Mouse (Mus musculus): ENCODE measurements around the gene Gm9508. TPM values are rescaled to one million over a fixed set of nuclear protein-coding genes. Genes with fewer than 3 reads are reported as not detected.
"Not testable (repeated sequence)": the region's sequence is repeated elsewhere in the genome, so short reads cannot be mapped to it uniquely, and the experiment has no call there.

The Gm9508 gene
- total RNA-seq (2018; cell fraction: chromatin; rRNA removed) = not detected
- not detected for total RNA-seq (2018; cell fraction: cytosol; rRNA removed)
- total RNA-seq (2018; cell fraction: nucleus; rRNA removed) = not detected
- polyA plus RNA-seq (2018) = not detected in 3 replicates

DNA sequence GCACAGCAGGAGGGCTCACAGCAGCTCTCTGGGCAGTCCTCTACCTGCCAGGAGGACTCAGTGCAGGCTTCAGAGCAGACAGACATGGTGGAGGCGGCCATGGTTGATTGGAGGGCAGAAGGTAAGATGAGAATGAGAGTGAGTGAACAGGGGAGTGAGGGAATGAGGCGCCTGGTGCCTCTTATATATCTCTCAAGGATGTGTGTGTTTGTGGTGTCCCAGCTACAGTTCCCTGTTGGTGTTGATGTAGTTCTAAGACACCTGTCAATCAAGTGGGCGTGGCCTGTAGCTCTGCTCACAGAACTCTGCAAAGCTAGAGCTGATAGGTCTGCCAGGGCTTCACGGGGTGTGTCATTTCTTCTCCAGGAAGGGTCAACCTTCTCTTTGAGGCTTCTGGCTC is at the start of gene Gm9508:
Gm9508 (minus strand) TSS at position 101 of the 400 bp plus-strand sequence.
- no peak within 1 kb of the TSS for H3K27ac ChIP-seq
- WGBS (ENCODE audit: missing documents) = 52% methylated on average over 4 of the region's 4 CpGs
- no peaks in the 10 kb centered on the region for H3K79me2 ChIP-seq (ENCODE audit: inconsistent target)
- no peak within 1 kb of the TSS for H3K4me3 ChIP-seq (ENCODE audit: inconsistent target)
- H3K36me3 ChIP-seq (ENCODE audit: inconsistent target) = no peaks in the 10 kb centered on the region

DNA sequence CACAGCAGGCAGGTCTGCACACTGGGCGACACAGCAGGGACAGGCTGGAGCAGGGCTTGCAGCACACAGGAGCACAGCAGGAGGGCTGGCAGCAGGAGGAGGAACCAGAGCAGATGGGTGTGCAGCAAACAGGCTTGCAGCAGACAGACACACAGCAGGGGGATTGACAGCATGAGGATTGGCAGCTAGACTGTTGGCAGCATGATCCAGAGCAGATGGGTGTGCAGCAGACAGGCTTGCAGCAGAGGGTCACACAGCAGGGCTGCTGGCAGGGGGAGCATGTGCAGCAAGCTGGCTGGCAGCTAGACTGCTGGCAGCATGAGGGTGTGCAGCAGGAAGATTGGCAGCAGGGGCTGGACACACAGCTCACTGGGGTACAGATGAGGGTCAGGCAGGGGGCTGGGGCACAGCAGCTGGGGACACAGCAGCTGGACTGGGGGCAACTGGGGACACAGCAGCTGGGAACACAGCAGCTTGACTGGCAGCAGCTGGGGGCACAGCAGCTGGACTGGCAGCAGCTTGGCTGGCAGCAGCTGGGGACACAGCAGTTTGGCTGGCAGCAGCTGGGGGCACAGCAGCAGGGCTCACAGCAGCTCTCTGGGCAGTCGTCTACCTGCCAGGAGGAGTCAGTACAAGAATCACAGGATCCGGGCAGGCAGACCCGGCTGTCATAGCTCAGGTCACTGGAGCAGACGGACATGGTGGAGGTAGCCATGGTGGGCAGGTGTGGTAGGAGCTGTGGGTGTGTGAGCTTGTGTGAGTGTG is 45.1 kb upstream of the Gm9508 start, which contains the start of gene Gm18596:
Gm18596 (minus strand) TSS at position 715 of the 765 bp plus-strand sequence.
- H3K27ac ChIP-seq; H3K36me3 ChIP-seq (ENCODE audit: inconsistent target); H3K4me3 ChIP-seq (ENCODE audit: inconsistent target); H3K79me2 ChIP-seq (ENCODE audit: inconsistent target): not testable (repeated sequence)
- 87% methylated on average over 4 of the region's 5 CpGs for WGBS (ENCODE audit: missing documents)

DNA sequence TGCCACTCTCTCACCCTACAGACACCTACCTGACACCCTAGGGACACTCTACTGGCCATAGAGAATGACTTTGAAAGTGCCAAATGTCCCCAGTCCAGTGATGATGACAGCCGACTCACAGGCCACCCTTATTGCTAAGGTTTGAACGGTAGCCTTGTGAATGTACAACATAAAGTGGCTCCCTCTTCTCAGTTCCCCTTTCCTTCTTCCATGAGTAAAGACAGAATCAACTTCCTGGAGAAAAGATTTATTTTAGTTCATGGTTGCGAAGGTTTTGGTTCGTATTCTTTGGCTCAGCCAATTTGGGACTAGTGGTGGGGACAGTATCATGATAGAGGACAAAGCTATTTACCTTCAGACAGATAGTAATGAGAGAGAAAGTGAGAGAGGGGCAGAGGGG is 41.9 kb upstream of the Gm9508 start:
- Histone ChIP-seq H3K36me3 (ENCODE audit: inconsistent target) (no peaks in the 10 kb centered on the region), H3K4me3 (ENCODE audit: inconsistent target) (no peak overlapping the region), H3K27ac (no peak overlapping the region), H3K79me2 (ENCODE audit: inconsistent target) (no peaks in the 10 kb centered on the region)
- 49% methylated on average over 4 of the region's 4 CpGs for WGBS (ENCODE audit: missing documents)

DNA sequence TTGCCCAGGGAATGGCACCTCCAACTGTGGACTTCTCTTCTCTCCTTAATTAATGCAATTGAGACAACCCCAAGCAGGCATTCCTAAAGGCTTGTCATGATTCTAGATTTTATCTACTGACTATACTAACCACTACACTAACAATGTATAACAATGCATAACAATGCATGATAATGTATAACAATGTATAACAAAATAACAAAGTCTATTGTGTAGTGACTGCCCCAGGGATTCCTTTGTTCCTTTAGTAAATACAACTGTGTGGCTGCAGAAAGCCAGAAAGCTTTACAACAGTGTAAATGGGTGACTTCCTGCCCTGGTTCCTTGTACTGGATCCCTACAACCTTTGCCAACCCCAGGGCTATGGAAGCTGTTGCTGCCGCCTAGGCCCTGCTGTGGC is 38.9 kb upstream of the Gm9508 start:
- 100% methylated on average over 1 of the region's 1 CpGs for WGBS (ENCODE audit: missing documents)
- H3K4me3 ChIP-seq (ENCODE audit: inconsistent target) = no peak overlapping the region
- H3K36me3 ChIP-seq (ENCODE audit: inconsistent target) = no peaks in the 10 kb centered on the region
- H3K79me2 ChIP-seq (ENCODE audit: inconsistent target) = no peaks in the 10 kb centered on the region
- no peak overlapping the region for H3K27ac ChIP-seq

DNA sequence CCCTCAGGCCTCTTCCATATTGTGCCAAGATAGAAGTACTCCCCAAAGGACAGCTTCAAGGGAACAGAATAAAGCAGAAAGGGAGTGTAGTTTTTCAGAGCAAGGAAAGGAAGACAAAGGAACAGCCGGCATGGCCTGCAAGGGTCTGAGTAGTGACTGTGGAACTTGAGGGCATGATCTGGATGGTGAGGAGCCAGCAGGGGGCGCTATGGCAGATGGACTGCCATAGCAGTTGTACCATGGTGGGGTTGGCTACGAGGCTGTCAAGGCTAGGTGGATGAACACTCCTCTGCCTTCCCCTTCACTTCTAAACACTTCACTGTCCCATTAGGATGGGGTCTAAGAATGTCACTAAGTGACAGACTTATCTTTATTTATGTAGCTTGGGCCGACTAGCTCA is 32.2 kb upstream of the Gm9508 start:
- no peak overlapping the region for H3K4me3 ChIP-seq (ENCODE audit: inconsistent target)
- no peaks in the 10 kb centered on the region for H3K36me3 ChIP-seq (ENCODE audit: inconsistent target)
- H3K79me2 ChIP-seq (ENCODE audit: inconsistent target) = no peaks in the 10 kb centered on the region
- 69% methylated on average over 4 of the region's 4 CpGs for WGBS (ENCODE audit: missing documents)
- no peak overlapping the region for H3K27ac ChIP-seq

DNA sequence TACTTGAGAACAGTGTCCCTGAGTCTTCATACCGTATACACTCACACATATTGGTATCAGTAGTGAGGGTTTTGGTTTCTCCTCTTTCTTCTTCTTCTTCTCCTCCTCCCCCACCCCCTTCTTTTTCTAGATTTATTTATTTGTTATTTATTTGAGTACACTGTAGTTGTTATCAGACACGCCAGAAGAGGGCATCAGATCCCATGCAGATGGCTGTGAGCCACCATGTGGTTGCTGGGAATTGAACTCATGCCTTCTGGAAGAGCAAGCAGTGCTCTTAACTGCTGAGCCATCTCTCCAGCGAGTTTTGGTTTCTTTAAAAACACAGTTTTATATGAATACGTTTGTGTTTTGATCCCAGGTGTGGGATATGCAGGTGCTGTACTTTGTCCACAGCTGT is 31.2 kb upstream of the Gm9508 start:
- H3K36me3 ChIP-seq (ENCODE audit: inconsistent target) = no peaks in the 10 kb centered on the region
- WGBS (ENCODE audit: missing documents) = 83% methylated on average over 4 of the region's 4 CpGs
- no peak overlapping the region for H3K27ac ChIP-seq
- no peaks in the 10 kb centered on the region for H3K79me2 ChIP-seq (ENCODE audit: inconsistent target)
- H3K4me3 ChIP-seq (ENCODE audit: inconsistent target) = no peak overlapping the region

DNA sequence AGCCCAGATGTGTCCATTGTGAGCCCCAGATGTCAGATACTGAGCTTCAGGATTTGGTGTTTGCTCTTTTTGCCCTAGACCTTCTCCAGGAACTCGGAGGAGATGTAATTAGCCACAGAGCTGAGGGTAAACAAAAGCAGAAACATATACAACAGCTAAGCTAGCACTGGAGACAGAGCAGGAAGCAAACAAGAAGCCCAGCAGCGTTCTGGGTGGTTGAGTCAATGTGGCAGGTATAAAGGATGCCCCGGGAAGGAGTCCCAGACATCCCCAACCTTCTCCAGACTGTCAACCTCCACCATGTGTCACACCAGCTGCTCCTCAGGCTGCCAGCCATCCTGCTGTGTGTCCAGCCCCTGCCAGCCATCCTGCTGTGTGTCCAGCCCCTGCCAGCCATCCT is 29.2 kb upstream of the Gm9508 start, which contains the start of gene Gm10100:
Gm10100 (plus strand) TSS at position 301 of the 400 bp plus-strand sequence.
- Histone ChIP-seq H3K4me3 (ENCODE audit: inconsistent target) (no peak within 1 kb of the TSS), H3K27ac (no peak within 1 kb of the TSS), H3K36me3 (ENCODE audit: inconsistent target) (no peaks in the 10 kb centered on the region), H3K79me2 (ENCODE audit: inconsistent target) (no peaks in the 10 kb centered on the region)
- WGBS (ENCODE audit: missing documents) = 23% methylated on average over 3 of the region's 3 CpGs

DNA sequence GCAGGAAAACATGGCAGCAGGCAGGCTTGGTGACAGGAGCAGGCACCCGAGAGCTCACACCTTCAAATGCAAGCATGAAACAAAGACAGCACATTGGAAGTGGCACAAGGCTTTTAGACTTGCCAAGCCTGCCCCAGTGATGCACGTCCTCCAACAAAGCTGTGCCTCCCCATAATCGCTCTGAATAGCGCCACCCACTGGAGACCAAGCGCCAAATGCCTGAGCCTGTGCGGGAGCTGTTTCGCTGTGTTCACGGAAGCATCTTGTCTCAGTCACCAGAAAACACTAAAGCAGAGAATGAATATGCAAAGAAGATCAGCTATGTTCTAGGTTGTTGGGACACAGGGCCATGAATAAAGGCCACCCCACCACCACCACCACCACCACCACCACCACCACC is 27.8 kb upstream of the Gm9508 start:
- Histone ChIP-seq H3K79me2 (ENCODE audit: inconsistent target) (no peaks in the 10 kb centered on the region), H3K4me3 (ENCODE audit: inconsistent target) (no peak overlapping the region), H3K36me3 (ENCODE audit: inconsistent target) (no peaks in the 10 kb centered on the region), H3K27ac (no peak overlapping the region)
- 77% methylated on average over 8 of the region's 8 CpGs for WGBS (ENCODE audit: missing documents)

DNA sequence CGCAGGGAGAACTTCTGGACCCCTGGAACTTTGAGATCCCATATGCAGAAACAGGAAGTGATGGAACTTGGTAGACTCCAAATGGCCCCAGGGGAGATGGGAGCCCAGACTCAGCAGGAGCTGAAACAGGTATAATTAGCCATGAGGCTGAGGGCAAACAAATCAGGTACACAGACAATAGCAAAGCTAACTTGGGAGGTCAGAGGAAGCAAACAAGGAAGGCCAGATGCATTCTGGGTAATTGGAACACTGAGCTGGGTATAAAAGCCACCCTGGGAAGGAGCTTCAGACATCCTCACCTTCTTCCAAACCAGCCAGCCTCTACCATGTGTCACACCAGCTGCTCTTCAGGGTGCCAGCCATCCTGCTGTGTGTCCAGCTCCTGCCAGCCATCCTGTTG is 23.3 kb upstream of the Gm9508 start, which contains the start of gene Krtap12-1:
Krtap12-1 (plus strand) TSS at position 301 of the 400 bp plus-strand sequence.
- H3K79me2 ChIP-seq (ENCODE audit: inconsistent target); H3K36me3 ChIP-seq (ENCODE audit: inconsistent target); H3K27ac ChIP-seq; H3K4me3 ChIP-seq (ENCODE audit: inconsistent target): not testable (repeated sequence)
- 91% methylated on average over 1 of the region's 1 CpGs for WGBS (ENCODE audit: missing documents)

DNA sequence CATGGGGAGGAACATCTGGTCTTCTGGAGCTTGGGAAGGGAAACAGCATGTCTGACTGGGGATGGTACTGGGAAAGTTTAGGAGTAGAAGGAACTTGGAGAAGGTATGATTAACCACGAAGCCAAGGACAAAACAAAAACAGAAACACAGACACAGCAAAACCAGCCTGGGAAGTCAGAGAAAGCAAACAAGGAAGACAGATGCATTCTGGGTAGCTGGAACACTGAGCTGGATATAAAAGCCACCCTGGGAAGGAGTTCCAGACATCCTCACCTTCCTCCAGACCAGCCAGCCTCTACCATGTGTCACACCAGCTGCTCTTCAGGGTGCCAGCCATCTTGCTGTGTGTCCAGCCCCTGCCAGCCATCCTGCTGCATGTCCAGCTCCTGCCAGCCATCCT is 18.5 kb upstream of the Gm9508 start, which contains the start of gene Gm10142:
Gm10142 (plus strand) TSS at position 301 of the 400 bp plus-strand sequence.
- 77% methylated on average over 1 of the region's 1 CpGs for WGBS (ENCODE audit: missing documents)
- Histone ChIP-seq H3K4me3 (ENCODE audit: inconsistent target) (no peak within 1 kb of the TSS), H3K79me2 (ENCODE audit: inconsistent target) (no peaks in the 10 kb centered on the region), H3K27ac (no peak within 1 kb of the TSS), H3K36me3 (ENCODE audit: inconsistent target) (no peaks in the 10 kb centered on the region)

DNA sequence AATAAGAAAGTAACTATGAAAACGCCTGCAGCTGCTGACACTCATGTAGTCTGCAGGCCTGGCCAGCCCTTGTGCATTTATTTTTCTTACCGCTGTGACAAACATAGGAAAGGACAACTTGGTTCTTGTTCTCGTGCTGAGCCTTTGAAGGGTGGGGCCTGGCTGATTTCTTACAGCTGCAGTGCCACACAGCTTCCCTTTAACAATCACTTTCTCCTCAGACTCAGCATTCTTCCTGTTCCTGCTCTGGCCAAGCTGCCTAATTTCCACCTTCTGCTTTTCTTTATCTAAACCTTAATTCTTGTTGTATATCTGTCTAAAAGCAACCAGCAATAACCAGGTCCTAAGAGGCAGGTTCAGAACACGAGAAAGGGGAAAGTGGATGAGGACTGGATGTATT is 16.7 kb upstream of the Gm9508 start:
- WGBS (ENCODE audit: missing documents) = 16% methylated on average over 4 of the region's 4 CpGs
- Histone ChIP-seq H3K4me3 (ENCODE audit: inconsistent target) (no peak overlapping the region), H3K27ac (peak overlapping the region; percentile 31)

DNA sequence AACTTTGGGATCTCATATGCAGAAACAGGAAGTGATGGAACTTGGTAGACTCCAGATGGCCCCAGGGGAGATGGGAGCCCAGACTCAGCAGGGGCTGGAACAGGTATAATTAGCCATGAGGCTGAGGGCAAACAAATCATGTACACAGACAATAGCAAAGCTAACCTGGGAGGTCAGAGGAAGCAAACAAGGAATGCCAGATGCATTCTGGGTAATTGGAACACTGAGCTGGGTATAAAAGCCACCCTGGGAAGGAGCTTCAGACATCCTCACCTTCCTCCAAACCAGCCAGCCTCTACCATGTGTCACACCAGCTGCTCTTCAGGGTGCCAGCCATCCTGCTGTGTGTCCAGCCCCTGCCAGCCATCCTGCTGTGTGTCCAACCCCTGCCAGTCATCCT is 14.1 kb upstream of the Gm9508 start, which contains the start of gene Gm10024:
Gm10024 (plus strand) TSS at position 301 of the 400 bp plus-strand sequence.
- not testable (repeated sequence) for H3K79me2 ChIP-seq (ENCODE audit: inconsistent target); H3K4me3 ChIP-seq (ENCODE audit: inconsistent target); H3K36me3 ChIP-seq (ENCODE audit: inconsistent target); H3K27ac ChIP-seq

More for the DNA sequence above, 16.7 kb upstream of the Gm9508 start:
- H3K79me2 ChIP-seq (ENCODE audit: inconsistent target) = no peaks in the 10 kb centered on the region
- no peaks in the 10 kb centered on the region for H3K36me3 ChIP-seq (ENCODE audit: inconsistent target)

DNA sequence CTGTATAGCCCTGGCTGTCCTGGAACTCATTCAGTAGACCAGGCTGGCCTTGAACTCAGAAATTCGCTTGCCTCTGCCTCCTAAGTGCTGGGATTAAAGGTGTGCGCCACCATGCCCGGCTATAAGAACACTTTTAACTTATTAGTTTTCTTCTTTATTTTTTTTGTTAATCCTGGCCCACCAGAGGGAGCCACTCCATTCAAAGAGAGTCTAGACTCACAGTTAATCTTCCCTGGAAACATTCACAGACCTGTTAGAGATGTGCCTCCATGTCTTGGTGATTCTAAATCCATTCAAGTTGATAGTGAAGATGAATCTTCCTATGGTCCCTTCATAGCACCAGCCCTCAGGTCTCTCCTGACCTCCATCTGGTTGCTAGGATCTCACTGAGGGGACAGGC is 12.8 kb upstream of the Gm9508 start:
- no peaks in the 10 kb centered on the region for H3K36me3 ChIP-seq (ENCODE audit: inconsistent target)
- no peak overlapping the region for H3K4me3 ChIP-seq (ENCODE audit: inconsistent target)
- WGBS (ENCODE audit: missing documents) = 91% methylated on average over 3 of the region's 3 CpGs
- H3K27ac ChIP-seq = no peak overlapping the region
- H3K79me2 ChIP-seq (ENCODE audit: inconsistent target) = no peaks in the 10 kb centered on the region

DNA sequence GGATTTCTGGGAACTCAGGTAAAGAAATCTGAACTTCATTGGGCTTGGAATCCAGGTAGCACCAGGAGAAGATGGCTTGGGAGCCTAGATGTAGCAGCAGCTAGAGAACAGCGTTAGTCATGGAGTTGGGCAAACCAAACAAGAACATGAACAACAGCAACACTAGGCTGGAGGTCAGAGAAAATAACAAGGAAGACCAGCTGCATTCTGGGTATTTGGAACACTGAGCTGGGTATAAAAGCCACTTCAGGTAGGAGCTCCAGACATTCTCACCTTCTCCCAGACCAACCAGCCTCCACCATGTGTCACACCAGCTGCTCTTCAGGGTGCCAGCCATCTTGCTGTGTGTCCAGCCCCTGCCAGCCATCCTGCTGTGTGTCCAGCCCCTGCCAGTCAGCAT is 9.3 kb upstream of the Gm9508 start, which contains the start of gene Gm10272:
Gm10272 (plus strand) TSS at position 301 of the 400 bp plus-strand sequence.
- no peak within 1 kb of the TSS for H3K27ac ChIP-seq
- H3K79me2 ChIP-seq (ENCODE audit: inconsistent target) = no peaks in the 10 kb centered on the region
- no peaks in the 10 kb centered on the region for H3K36me3 ChIP-seq (ENCODE audit: inconsistent target)
- H3K4me3 ChIP-seq (ENCODE audit: inconsistent target) = no peak within 1 kb of the TSS
- WGBS (ENCODE audit: missing documents) = 100% methylated on average over 1 of the region's 1 CpGs

DNA sequence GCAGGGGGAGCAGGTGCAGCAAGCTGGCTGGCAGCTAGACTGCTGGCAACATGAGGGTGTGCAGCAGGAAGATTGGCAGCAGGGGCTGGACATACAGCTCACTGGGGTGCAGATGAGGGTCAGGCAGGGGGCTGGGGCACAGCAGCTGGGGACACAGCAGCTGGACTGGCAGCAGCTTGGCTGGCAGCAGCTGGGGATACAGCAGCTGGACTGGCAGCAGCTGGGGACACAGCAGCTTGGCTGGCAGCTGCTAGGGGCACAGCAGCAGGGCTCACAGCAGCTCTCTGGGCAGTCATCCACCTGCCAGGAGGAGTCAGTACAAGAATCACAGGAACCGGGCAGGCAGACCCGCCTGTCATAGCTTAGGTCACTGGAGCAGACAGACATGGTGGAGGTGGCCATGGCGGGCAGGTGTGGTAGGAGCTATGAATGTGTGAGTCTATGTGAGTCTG is 6.7 kb downstream of the Gm9508 start, which contains the start of gene Gm19402:
Gm19402 (minus strand) TSS at position 402 of the 452 bp plus-strand sequence.
- H3K27ac ChIP-seq; H3K79me2 ChIP-seq (ENCODE audit: inconsistent target); H3K4me3 ChIP-seq (ENCODE audit: inconsistent target); H3K36me3 ChIP-seq (ENCODE audit: inconsistent target): not testable (repeated sequence)
- WGBS (ENCODE audit: missing documents) = 76% methylated on average over 3 of the region's 3 CpGs
